Mouse (Mus musculus) kidney, adult 18-20 months (tissue): Measurements from ENCODE around the gene Necab3.

Experiments used
- DNase-seq: peaks from one replicate; pipeline ENCODE4 v3.0.0; 2021

Gene Necab3

GRCm38 (mm10) chr2:154558264-154559039 lies at the start of gene Necab3:
Necab3 (minus strand) TSS chr2:154558890.
- no peak for DNase-seq

- DNase-seq = no peak
Measured at GRCm38 (mm10) chr2:154606965-154607364, 48.3 kb upstream of the Necab3 start.

GRCm38 (mm10) chr2:154604156-154604555 lies 45.5 kb upstream of the Necab3 start:
- DNase-seq = no peak

GRCm38 (mm10) chr2:154603638-154604153 lies 45.0 kb upstream of the Necab3 start, which contains the start of gene Pxmp4:
Pxmp4 (minus strand) TSS chr2:154603708.
- peak; percentile 100 for DNase-seq

- no peak for DNase-seq
Measured at GRCm38 (mm10) chr2:154603007-154603637, 44.4 kb upstream of the Necab3 start.

- DNase-seq = peak; percentile 68
Measured at GRCm38 (mm10) chr2:154601324-154601723, 42.6 kb upstream of the Necab3 start.

GRCm38 (mm10) chr2:154600586-154600985 lies 41.9 kb upstream of the Necab3 start:
- DNase-seq = no peak

GRCm38 (mm10) chr2:154597399-154597798 lies 38.7 kb upstream of the Necab3 start:
- no peak for DNase-seq

GRCm38 (mm10) chr2:154595775-154596174 lies 37.1 kb upstream of the Necab3 start:
- DNase-seq = no peak

GRCm38 (mm10) chr2:154593025-154593424 lies 34.3 kb upstream of the Necab3 start:
- DNase-seq = peak; percentile 43

- no peak for DNase-seq
Measured at GRCm38 (mm10) chr2:154591239-154591638, 32.5 kb upstream of the Necab3 start.

GRCm38 (mm10) chr2:154589051-154589450 lies 30.4 kb upstream of the Necab3 start:
- no peak for DNase-seq

- DNase-seq = no peak
Measured at GRCm38 (mm10) chr2:154586405-154586804, 27.7 kb upstream of the Necab3 start.

GRCm38 (mm10) chr2:154584931-154585601 lies 26.4 kb upstream of the Necab3 start:
- no peak for DNase-seq

GRCm38 (mm10) chr2:154583906-154584872 lies 25.5 kb upstream of the Necab3 start:
- DNase-seq = no peak

GRCm38 (mm10) chr2:154581421-154581820 lies 22.7 kb upstream of the Necab3 start:
- no peak for DNase-seq

GRCm38 (mm10) chr2:154580586-154580985 lies 21.9 kb upstream of the Necab3 start:
- DNase-seq = no peak

GRCm38 (mm10) chr2:154577744-154578067 lies 19.0 kb upstream of the Necab3 start:
- DNase-seq = no peak

- DNase-seq = no peak
Measured at GRCm38 (mm10) chr2:154576876-154577743, 18.4 kb upstream of the Necab3 start.

GRCm38 (mm10) chr2:154574271-154574670 lies 15.6 kb upstream of the Necab3 start:
- DNase-seq = no peak

GRCm38 (mm10) chr2:154572996-154573395 lies 14.3 kb upstream of the Necab3 start:
- DNase-seq = no peak
